Mouse (Mus musculus): ENCODE results near the gene Prep. TPM values are rescaled to one million over a fixed set of nuclear protein-coding genes. Genes with fewer than 3 reads are reported as not detected.

The Prep gene
- polyA plus RNA-seq, 1 experiment from 2014 or later: 25.5 TPM

GRCm38 (mm10) chr10:45204582-45204981 is 137.6 kb downstream of the Prep start:
- Histone ChIP-seq H3K4me2 (no peak overlapping the region), H3K36me3 (no peaks in the 10 kb centered on the region), H3K9me3 (replicated peaks) (no peaks in the 10 kb centered on the region), H3K27ac (no peak overlapping the region), H3K9ac (no peak overlapping the region), H3K27me3 (no peaks in the 10 kb centered on the region), H3K4me1 (no peaks in the 10 kb centered on the region), H3K4me3 (replicated peaks) (no peak overlapping the region)
- 64% methylated on average over 1 of the region's 1 CpGs for WGBS
- ATAC-seq (replicated peaks; ENCODE audit: low FRiP score): no peak

GRCm38 (mm10) chr10:45210201-45210600 is 143.2 kb downstream of the Prep start:
- H3K9ac ChIP-seq: no peak overlapping the region
- no peak for ATAC-seq (replicated peaks; ENCODE audit: low FRiP score)
- no peaks in the 10 kb centered on the region for H3K27me3 ChIP-seq
- H3K36me3 ChIP-seq: no peaks in the 10 kb centered on the region
- no peak overlapping the region for H3K4me3 ChIP-seq (replicated peaks)
- no peak overlapping the region for H3K4me2 ChIP-seq
- no peak overlapping the region for H3K27ac ChIP-seq
- H3K4me1 ChIP-seq: no peaks in the 10 kb centered on the region
- no peaks in the 10 kb centered on the region for H3K9me3 ChIP-seq (replicated peaks)

DNA sequence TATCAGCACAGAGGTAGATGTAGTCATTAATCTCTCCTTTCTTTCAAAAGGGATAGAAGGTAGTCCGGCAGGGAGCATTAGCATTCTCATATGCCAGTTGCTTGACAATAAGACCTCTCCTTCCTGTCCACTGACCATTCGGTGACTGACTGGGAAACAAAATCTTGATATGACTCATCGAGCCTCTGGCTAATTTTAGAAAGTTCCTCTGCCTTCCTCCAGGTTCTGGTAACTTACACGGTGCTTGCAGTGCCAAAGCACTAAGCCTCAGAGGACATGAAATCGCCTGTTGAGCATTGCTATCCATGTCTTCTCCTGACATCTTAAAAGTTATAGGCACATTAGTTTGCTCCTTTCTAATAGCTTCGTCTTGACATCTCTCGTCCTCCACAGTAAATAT is 149.7 kb downstream of the Prep start:
- no peak for ATAC-seq (replicated peaks; ENCODE audit: low FRiP score)
- Histone ChIP-seq H3K4me2 (no peak overlapping the region), H3K9ac (no peak overlapping the region), H3K27me3 (no peaks in the 10 kb centered on the region), H3K27ac (no peak overlapping the region), H3K36me3 (no peaks in the 10 kb centered on the region), H3K4me1 (no peaks in the 10 kb centered on the region), H3K9me3 (replicated peaks) (no peaks in the 10 kb centered on the region), H3K4me3 (replicated peaks) (no peak overlapping the region)
- WGBS: 78% methylated on average over 7 of the region's 7 CpGs

Small RNA genes within 50 kb of the gene (microRNA-seq; reads per million reads assigned to microRNA genes)
- not detected for gene Gm23766

Other genes starting within 250 kb of the Prep start
- gene Popdc3, start 110.9 kb downstream of the Prep start, polyA plus RNA-seq (2015; fragmentation: Nextera tagmentation; extraction: Ambion mirVana): 0.63 and 0.78 TPM in 2 replicates